Mouse (Mus musculus) liver, embryonic 12.5 days (tissue): ENCODE results near the gene Hacl1. TPM values are rescaled to one million over a fixed set of nuclear protein-coding genes. Genes with fewer than 3 reads are reported as not detected.

ENCODE experiments used
- ATAC-seq: fragments of 200-750 bp; cut with Nextera tagmentation; 2 replicates; pipeline ENCODE4 v1.8.0; 2017; ENCODE audit warnings: moderate number of reproducible peaks, mild to moderate bottlenecking, moderate library complexity
- H3K27ac ChIP-seq: fragments of 300-500 bp; sonication (generic); 2 replicates; pipeline ENCODE4 v1.5.1; 2016; ENCODE audit warnings: mild to moderate bottlenecking
- H3K27me3 ChIP-seq: fragments of 300-500 bp; sonication (generic); replicated peaks from 2 replicates; pipeline ENCODE4 v1.6.1; 2016; ENCODE audit warnings: mild to moderate bottlenecking, moderate library complexity
- H3K36me3 ChIP-seq: fragments of 300-500 bp; sonication (generic); 2 replicates; pipeline ENCODE4 v1.6.1; 2016; ENCODE audit warnings: mild to moderate bottlenecking, moderate library complexity
- H3K4me1 ChIP-seq: fragments of 300-500 bp; sonication (generic); 2 replicates; pipeline ENCODE4 v1.6.1; 2016
- H3K4me2 ChIP-seq: fragments of 300-500 bp; sonication (generic); 2 replicates; pipeline ENCODE4 v1.6.1; 2016; ENCODE audit warnings: mild to moderate bottlenecking, moderate library complexity
- H3K4me3 ChIP-seq: fragments of 300-500 bp; sonication (generic); 2 replicates; pipeline ENCODE4 v1.5.1; 2016; ENCODE audit warnings: mild to moderate bottlenecking, moderate library complexity
- H3K9ac ChIP-seq: fragments of 300-500 bp; sonication (generic); 2 replicates; pipeline ENCODE4 v1.6.1; 2016; ENCODE audit warnings: mild to moderate bottlenecking, moderate library complexity
- H3K9me3 ChIP-seq: fragments of 300-500 bp; sonication (generic); replicated peaks from 2 replicates; pipeline ENCODE4 v1.6.1; 2016; ENCODE audit warnings: mild to moderate bottlenecking, moderate library complexity
- WGBS: fragments of 180-500 bp; shearing (Covaris S2); methylation state at CpG from one replicate; pipeline ENCODE4 v1.1.7; 2016; ENCODE audit not compliant: insufficient replicate concordance; 5-methylcytosine and 5-hydroxymethylcytosine counted together
- polyA plus RNA-seq: library from polyadenylated mRNA; unstranded; fragments of >200 nt; fragmentation: Nextera tagmentation; extraction: Ambion mirVana; gene quantifications from 2 replicates; pipeline ENCODE4 v1.2.1, GENCODE M21; 2016

Gene Hacl1
- polyA plus RNA-seq, 1 experiment from 2014 or later = 7.4 TPM

DNA sequence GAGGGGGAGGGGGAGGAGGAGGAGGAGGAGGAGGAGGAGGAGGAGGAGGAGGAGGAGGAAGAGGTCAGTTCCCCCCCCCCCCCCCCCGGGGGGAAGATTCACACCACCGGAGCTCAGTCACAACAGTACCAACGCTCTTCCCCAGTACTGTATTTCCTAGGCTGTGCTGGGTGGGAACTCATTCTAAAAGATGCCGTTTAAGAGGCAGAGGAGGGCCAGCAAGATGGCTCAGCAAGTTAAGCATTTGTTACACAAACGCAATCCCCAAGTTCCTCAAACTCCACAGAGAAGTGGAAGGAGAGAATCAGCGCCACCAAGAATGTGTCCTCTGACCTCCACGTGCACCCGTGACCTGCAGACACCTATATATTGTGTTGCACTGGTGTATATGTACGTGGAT is 58.0 kb downstream of the Hacl1 start:
- WGBS = 60% methylated on average over 7 of the region's 9 CpGs
- no peak for ATAC-seq
- Histone ChIP-seq H3K27ac (no peak overlapping the region), H3K27me3 (0 out of 2 replicates have a peak, but pooled peaks cover 5% of the 10 kb centered on the region), H3K4me2 (no peak overlapping the region), H3K4me1 (no peaks in the 10 kb centered on the region), H3K9ac (no peak overlapping the region), H3K9me3 (peaks cover 9% of the 10 kb centered on the region), H3K4me3 (no peak overlapping the region), H3K36me3 (no peaks in the 10 kb centered on the region)

DNA sequence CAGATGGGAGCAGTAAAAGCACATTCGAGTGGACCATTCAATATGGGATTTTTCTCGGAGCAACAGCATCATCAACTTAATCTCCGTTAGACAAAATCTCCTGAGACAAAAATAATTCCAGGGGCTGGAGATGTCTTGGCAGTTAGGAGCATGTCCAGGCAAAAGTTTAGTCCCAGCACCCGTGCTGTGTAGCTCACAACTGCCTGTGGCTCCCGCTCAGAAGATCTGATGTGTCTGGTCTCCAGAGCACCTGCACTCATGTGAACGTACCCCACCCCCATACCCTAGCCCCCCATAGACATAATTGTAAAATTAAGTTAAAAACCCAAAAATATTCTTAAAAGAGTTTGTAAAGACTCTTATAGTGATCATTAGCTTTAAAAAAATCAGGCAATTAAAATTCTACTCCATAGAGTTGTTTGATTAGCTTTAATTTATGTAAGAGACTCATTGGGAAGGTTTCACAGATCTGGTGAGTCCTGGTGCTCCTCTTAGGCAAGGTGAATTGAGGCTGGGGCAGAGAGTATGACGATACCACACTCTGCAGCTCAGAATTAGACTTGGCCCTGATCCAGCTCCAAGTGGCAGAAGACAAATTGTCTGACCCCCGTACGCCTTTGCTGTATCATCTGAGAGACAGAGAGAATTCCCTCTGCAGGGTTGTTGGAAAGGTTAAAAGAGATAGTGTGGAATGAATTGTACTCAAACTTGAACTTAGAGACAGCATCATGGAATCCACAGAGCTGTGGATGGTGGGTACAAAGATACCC is 62.9 kb downstream of the Hacl1 start:
- no peaks in the 10 kb centered on the region for H3K36me3 ChIP-seq
- H3K4me1 ChIP-seq = peaks cover 4% of the 10 kb centered on the region; the same call in 1 of the 2 replicates
- H3K9me3 ChIP-seq = peaks cover 9% of the 10 kb centered on the region
- no peak overlapping the region for H3K4me3 ChIP-seq
- no peak for ATAC-seq
- 59% methylated on average over 9 of the region's 9 CpGs for WGBS
- H3K9ac ChIP-seq = no peak overlapping the region
- H3K27me3 ChIP-seq = peaks cover 21% of the 10 kb centered on the region
- no peak overlapping the region for H3K4me2 ChIP-seq
- H3K27ac ChIP-seq = no peak overlapping the region

DNA sequence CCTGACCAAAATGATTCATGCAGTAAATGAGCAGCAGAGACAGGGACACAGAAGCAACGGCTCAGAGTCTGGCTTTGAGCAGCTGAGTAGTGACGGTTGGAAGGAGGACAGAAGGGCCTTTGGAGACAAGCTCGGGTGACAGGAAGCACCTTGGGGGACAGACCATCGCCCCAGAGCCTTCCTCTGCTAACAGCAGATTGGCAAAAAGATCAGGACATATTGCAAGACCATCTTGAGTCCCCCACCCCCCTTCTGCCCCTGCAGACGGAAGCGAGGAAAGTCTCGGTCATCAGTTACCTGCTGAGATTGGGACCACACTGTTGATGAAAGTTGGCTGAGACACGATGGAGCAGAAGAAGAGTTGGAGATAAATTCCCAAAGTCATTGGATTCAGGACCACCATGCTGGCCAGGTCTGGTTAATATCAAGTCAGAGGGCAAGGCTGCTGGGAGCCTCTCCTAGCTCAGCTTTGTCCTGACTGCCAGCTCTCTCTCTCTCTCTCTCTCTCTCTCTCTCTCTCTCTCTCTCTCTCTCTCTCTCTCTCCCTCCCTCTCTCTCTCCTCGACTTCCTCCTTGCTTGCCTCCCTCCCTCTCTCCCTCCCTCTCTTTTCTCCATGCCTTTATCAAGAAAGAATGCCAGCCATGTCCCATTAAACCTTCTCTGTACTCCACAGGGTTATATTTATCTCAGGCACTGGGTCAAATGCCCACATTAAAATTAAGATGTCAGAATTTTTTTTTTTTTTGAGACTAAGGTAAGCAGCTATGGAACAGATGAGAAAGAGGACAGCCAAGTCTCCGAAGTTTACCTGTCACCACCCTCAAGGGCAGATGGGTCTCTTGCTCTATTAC is 64.0 kb downstream of the Hacl1 start:
- peaks cover 4% of the 10 kb centered on the region; the same call in 1 of the 2 replicates for H3K4me1 ChIP-seq
- no peak overlapping the region for H3K4me2 ChIP-seq
- no peak overlapping the region for H3K27ac ChIP-seq
- 25% methylated on average over 10 of the region's 10 CpGs for WGBS
- peaks cover 9% of the 10 kb centered on the region for H3K9me3 ChIP-seq
- H3K4me3 ChIP-seq = no peak overlapping the region
- H3K9ac ChIP-seq = no peak overlapping the region
- H3K36me3 ChIP-seq = no peaks in the 10 kb centered on the region
- H3K27me3 ChIP-seq = peaks cover 21% of the 10 kb centered on the region
- no peak for ATAC-seq

DNA sequence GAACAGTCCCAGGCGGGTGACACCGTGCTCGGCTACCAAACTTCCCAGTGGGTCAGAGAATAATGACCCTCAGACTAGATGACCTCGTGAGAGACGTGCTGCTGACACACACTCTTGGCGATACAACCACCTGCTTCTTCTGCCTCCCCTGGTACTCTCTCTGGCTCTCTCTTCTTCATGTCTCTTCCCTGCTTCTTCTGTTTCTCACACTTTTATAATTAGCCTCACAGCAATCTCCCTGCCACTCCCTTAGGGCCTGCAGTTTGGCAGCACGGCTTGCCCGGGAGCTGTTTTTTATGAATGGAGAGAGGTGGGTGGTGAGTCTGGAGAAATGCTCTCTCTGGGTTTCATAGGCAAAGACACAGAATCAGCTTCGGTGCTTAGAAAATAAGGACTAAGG is 65.2 kb downstream of the Hacl1 start:
- no peak for ATAC-seq
- H3K36me3 ChIP-seq = no peaks in the 10 kb centered on the region
- no peak overlapping the region for H3K9ac ChIP-seq
- H3K4me2 ChIP-seq = no peak overlapping the region
- no peak overlapping the region for H3K4me3 ChIP-seq
- peaks cover 9% of the 10 kb centered on the region for H3K4me1 ChIP-seq
- H3K9me3 ChIP-seq = 0 out of 2 replicates have a peak, but pooled peaks cover under 1% of the 10 kb centered on the region
- WGBS = 70% methylated on average over 9 of the region's 9 CpGs
- H3K27ac ChIP-seq = no peak overlapping the region
- H3K27me3 ChIP-seq = peaks cover 21% of the 10 kb centered on the region

DNA sequence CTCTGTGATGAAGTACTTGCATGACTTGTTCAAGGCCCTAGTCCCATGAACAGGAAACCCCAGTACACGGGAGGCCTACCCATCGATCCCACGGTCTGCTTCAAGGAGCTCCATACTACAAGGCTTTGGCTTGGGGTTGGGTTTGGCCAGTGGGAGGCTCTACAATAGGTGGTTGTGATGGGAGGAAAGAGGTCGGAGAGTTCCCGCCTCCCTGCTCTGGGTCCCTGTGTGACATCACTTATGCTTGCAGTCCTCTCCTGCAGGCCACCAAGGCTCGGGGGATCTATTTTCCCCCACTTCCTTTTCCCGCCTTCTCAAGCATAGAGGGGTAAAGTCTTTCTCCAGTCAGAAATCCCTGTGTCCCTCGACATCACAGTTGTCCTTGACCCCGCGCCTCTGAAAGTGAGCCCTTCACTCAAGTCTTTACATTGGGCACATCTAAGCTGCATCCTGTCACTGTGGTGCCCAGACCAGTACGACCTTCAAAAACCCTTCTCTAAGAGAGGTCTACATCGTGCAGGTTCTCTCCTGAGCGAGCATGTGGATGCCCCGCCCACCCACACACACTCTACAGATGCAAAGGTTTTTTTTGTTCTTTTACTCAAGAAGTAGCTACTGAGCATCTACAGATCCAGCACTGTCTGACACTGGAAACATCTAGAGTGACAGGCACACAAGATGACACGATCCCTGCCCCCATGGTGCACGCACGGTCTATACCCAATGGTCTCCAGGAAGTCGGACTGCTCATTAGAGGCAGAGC is 66.0 kb downstream of the Hacl1 start:
- Histone ChIP-seq H3K27me3 (peaks cover 21% of the 10 kb centered on the region), H3K4me2 (no peak overlapping the region), H3K4me3 (no peak overlapping the region), H3K36me3 (no peaks in the 10 kb centered on the region), H3K9ac (no peak overlapping the region), H3K27ac (no peak overlapping the region), H3K9me3 (no peaks in the 10 kb centered on the region), H3K4me1 (peaks cover 17% of the 10 kb centered on the region)
- WGBS = 75% methylated on average over 18 of the region's 18 CpGs
- no peak for ATAC-seq

DNA sequence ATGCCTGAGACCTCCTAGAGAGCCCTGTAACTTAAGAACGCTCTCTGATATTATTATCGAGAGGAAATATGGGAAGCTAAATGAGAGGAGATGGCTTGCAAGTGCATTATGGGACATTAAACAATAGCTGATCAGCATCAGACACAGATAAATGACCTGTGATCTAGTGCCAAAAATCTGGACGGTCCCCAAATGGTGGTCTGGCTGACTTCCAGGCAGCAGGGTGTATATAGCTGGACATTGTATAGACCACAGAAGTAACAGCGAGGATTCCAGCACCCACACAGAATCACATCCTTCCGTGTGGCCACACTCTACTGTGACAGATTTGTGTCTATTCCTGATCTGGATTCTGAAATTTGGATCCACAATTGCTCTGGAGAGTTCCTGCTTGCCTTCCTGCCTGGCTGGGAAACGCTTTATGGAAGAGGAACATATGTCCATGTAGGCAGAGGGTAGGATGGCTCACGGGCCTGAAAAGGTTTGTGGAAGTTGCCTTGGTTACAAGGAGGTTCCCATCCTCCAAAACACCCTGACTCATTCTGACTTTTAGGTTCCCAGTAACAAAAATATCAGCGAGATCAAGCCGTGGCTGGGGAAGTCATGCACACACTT is 68.4 kb downstream of the Hacl1 start:
- H3K4me1 ChIP-seq = peaks cover 32% of the 10 kb centered on the region
- ATAC-seq = no peak

DNA sequence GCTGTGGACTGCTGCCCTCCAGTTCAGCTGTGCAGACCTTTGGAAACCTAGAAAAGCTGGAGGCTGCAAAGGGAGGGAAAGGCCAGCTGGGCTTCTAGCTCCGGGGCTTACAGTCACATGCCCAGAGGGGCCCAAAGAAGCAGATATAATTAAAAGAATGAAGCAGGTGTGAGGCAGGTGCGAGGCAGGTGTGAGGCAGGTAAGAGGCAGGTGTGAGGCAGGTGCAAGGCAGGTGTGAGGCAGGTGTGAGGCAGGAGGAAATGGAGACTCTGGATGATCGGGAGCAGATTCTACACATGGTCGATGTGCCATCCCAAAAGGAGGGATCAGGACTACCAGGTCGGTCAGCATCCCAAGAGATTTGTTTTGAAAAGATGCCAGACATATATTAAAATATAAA is 69.7 kb downstream of the Hacl1 start:
- Histone ChIP-seq H3K4me1 (peaks cover 28% of the 10 kb centered on the region), H3K4me3 (no peak overlapping the region), H3K27me3 (peaks cover 13% of the 10 kb centered on the region), H3K9ac (no peak overlapping the region), H3K27ac (no peak overlapping the region), H3K36me3 (no peaks in the 10 kb centered on the region), H3K9me3 (no peaks in the 10 kb centered on the region), H3K4me2 (no peak overlapping the region)
- no peak for ATAC-seq
- 81% methylated on average over 5 of the region's 5 CpGs for WGBS

More for the DNA sequence above, 68.4 kb downstream of the Hacl1 start:
- no peaks in the 10 kb centered on the region for H3K36me3 ChIP-seq
- peaks cover 21% of the 10 kb centered on the region for H3K27me3 ChIP-seq
- no peaks in the 10 kb centered on the region for H3K9me3 ChIP-seq
- no peak overlapping the region for H3K9ac ChIP-seq
- H3K27ac ChIP-seq = no peak overlapping the region
- 62% methylated on average over 9 of the region's 9 CpGs for WGBS
- no peak overlapping the region for H3K4me3 ChIP-seq
- H3K4me2 ChIP-seq = no peak overlapping the region

DNA sequence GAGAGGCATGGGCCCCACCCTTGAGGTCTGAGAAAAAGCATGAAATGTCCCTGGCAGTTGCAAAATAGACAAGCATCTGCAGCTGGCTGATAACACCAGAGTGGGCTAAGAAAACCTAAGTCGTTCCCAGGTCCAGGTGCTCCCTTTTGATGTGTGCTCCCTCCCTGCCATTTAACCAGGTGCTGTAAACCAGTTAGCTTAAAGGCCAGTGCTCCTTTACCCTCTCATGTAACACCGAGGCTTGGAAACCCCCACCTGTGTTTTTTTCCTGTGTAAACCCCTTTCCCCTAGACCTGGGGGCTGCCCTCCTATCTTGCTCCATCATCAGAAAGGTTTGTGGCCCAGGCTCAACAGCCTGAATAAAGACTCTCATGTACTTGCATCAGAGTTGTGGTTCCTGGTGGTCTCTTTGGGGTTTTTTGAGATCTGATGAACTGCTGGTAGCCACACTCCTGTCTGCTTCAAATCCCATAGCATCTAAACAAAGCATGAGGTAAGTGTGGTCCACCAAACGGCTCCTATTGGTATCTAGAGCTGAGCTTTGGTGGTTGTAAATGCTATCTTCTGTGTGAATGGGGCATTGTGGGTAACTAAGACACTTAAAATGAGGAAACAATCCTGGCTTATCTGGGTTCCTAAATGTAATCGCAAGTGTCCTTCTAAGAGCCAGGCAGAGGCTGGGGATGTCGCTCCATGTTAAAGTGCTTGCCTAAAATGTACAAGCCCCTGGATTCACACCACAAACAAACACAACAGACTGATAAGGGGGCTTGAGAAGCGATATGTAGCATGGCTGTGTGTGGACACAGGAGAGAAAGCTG is 70.7 kb downstream of the Hacl1 start:
- 14% methylated on average over 6 of the region's 6 CpGs for WGBS

DNA sequence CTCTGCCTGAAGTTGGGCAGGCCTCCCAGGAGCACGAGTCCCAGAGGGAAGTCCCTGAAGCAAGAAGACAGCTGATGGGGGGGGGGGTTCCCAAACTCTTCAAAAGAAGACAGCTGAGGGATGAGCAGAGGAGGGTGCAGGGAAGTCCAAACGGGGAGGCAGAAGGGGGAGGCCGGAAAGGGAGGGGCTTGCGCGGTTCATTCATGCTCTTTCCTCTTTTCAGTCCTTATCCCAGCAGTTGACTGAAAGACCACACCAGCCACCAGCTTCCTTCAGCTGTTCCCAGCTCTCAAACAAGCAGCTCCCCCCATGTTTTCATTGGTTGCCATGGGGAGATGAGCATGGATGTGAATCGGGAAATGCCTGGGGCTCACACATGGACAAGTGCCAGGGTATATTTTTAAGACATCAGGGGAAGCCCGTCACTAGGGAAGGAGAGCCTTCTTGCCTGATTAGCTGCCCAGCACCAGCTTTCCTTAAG is 71.9 kb downstream of the Hacl1 start:
- H3K4me2 ChIP-seq = no peak overlapping the region
- no peaks in the 10 kb centered on the region for H3K27me3 ChIP-seq
- H3K4me3 ChIP-seq = no peak overlapping the region
- no peaks in the 10 kb centered on the region for H3K36me3 ChIP-seq
- no peak for ATAC-seq
- no peaks in the 10 kb centered on the region for H3K9me3 ChIP-seq
- H3K4me1 ChIP-seq = peaks cover 32% of the 10 kb centered on the region
- 33% methylated on average over 7 of the region's 7 CpGs for WGBS
- no peak overlapping the region for H3K9ac ChIP-seq
- no peak overlapping the region for H3K27ac ChIP-seq

More for the DNA sequence above, 70.7 kb downstream of the Hacl1 start:
- Histone ChIP-seq H3K27ac (peak overlapping the region; percentile 71), H3K4me2 (0 out of 2 replicates have a peak overlapping the region, but pooled peaks have one; percentile 15), H3K9me3 (no peaks in the 10 kb centered on the region), H3K4me1 (peaks cover 28% of the 10 kb centered on the region), H3K9ac (no peak overlapping the region), H3K36me3 (no peaks in the 10 kb centered on the region), H3K4me3 (no peak overlapping the region), H3K27me3 (peaks cover 3% of the 10 kb centered on the region; the same call in 1 of the 2 replicates)
- ATAC-seq = peak; percentile 77

DNA sequence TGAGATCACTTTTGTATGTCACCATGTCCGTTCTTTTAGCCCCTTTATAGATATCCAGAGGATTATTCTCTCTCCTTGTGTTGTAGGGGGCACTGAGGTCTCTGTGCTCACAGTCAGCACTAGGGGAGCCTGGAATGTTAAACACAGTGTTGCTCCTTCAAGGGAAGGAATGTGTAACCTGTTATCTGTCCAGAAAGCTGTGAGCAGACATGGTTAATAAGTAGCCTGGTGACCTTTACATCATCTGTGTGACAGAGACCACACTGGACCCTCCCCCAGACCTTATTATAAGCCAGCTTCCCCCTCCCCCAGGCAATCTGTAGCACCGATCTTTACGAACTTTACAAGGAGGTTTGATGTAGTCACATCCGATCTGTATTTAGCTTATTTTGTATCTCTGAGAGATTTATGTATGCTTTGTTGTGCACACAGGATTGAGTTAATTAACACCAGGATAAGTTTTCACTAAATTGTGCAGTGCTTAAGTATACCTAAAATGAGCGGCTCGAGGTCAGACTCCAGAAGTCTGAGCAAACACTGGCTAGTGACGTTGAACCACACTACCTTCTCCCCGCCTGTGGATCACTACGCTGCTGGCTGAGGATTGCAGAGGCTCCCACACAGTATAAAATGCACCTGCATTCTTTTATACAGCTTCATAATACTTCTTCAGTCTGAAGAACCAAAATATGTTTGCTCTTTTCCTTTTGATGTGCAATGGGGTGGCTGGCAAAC is 75.4 kb downstream of the Hacl1 start:
- Histone ChIP-seq H3K9me3 (no peaks in the 10 kb centered on the region), H3K4me3 (no peak overlapping the region), H3K4me1 (peaks cover 28% of the 10 kb centered on the region), H3K4me2 (no peak overlapping the region), H3K27ac (no peak overlapping the region), H3K27me3 (peaks cover 13% of the 10 kb centered on the region; the same call in 1 of the 2 replicates), H3K36me3 (no peaks in the 10 kb centered on the region), H3K9ac (no peak overlapping the region)
- 69% methylated on average over 9 of the region's 9 CpGs for WGBS
- ATAC-seq = no peak
